Mouse (Mus musculus): Measurements from ENCODE around the gene Kif1b.

The Kif1b gene

GRCm38 (mm10) chr4:149307596-149308490 is at the start of gene Kif1b:
Gene Kif1b (minus strand): TSS chr4:149307693.
- in situ Hi-C loops (cut with MboI, MseI): no loop called here

GRCm38 (mm10) chr4:149354671-149355070 is 47.2 kb upstream of the Kif1b start:
- in situ Hi-C loops (cut with MboI, MseI): no loop called here

- in situ Hi-C loops (cut with MboI, MseI): no loop called here
Measured at GRCm38 (mm10) chr4:149351596-149352150, 44.2 kb upstream of the Kif1b start.

- in situ Hi-C loops (cut with MboI, MseI): no loop called here
Measured at GRCm38 (mm10) chr4:149348963-149349362, 41.5 kb upstream of the Kif1b start.

DNA sequence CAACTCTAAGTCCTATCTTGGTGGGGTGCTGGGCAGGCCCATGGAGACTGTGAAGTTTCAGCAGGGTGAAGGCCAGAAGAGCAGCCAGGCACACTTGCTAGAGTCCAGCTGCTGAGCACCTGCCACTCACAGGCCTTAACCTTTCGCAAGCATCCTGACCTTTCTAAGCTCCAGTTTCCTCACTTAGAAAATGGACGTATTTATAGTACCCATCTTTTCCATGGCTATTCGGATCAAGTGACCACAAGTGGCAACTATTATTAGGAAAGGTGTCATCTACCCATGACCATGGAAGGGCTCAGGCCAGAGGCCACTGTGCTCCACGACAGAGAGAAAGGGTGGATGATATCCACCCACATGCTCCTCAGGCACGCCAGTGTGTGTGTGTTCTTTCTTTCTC is 38.4 kb upstream of the Kif1b start:
- in situ Hi-C loops (cut with MboI, MseI): no loop called here

DNA sequence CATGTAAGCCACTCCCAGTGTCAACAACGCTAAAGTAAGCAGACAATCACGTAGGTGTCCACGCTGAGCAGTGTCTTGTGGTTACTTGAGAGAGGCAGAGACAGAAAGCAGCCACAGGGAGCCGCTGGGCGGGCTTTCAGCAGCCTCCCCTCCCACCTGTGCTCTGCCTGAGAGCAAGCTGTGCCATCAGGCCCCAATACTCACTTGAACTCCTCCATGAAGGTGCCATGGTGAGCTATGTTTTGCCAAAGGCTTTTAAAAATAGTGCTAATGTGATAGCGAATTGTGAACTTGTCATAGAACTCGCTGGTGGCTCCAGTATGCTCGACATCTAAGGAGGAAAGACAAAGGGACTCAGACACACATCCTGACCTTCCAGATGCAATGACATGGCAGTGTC is 36.8 kb upstream of the Kif1b start:
- in situ Hi-C loops (cut with MboI, MseI): no loop called here

GRCm38 (mm10) chr4:149340680-149341079 is 33.2 kb upstream of the Kif1b start:
- in situ Hi-C loops (cut with MboI, MseI): no loop called here

GRCm38 (mm10) chr4:149339426-149340214 is 32.1 kb upstream of the Kif1b start:
- in situ Hi-C loops (cut with MboI, MseI): no loop called here

DNA sequence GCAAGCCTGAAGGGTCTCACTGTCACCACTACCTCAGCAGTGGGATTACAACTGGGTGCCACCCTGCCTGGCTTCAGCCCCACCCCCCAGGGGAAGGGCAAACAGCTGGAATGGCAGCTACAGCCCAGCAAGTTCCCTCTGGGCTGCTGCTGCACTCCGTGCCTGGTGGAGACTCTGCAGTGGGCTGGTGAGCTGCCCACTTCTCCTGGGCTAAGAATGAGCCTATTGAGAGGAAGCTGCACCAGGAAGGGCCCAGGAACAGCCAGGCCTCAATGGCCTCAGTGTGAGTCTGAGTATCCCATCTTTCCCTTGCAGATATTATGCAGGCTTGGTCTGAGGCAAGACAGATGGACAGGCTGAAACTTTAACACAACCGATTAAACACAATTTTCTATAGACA is 30.6 kb upstream of the Kif1b start:
- in situ Hi-C loops (cut with MboI, MseI): no loop called here

DNA sequence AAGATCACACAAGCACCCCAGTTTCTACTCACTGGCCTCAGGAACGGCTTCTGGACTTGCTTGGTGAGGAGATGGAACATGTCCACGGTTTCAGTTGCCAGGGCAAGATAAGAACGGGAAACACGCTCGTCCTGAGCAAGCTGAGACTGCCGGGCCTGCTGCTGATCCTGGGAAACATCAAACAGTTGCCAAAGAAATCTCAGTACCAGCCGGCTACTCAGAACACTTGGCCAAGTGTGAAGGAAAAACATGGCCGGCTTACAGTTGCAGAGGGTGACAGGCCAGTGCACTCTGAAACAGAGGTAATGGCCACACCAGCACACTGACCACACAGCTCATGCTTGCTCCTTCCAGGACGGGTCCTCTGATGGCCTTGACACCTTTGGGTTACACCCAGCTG is 29.9 kb upstream of the Kif1b start:
- in situ Hi-C loops (cut with MboI, MseI): no loop called here

GRCm38 (mm10) chr4:149336302-149336701 is 28.8 kb upstream of the Kif1b start:
- in situ Hi-C loops (cut with MboI, MseI): no loop called here

GRCm38 (mm10) chr4:149334881-149335280 is 27.4 kb upstream of the Kif1b start:
- in situ Hi-C loops (cut with MboI, MseI): no loop called here

GRCm38 (mm10) chr4:149332726-149333125 is 25.2 kb upstream of the Kif1b start:
- in situ Hi-C loops (cut with MboI, MseI): no loop called here

- in situ Hi-C loops (cut with MboI, MseI): no loop called here
Measured at GRCm38 (mm10) chr4:149330495-149330894, 23.0 kb upstream of the Kif1b start.

- in situ Hi-C loops (cut with MboI, MseI): no loop called here
Measured at GRCm38 (mm10) chr4:149328735-149329134, 21.2 kb upstream of the Kif1b start.

DNA sequence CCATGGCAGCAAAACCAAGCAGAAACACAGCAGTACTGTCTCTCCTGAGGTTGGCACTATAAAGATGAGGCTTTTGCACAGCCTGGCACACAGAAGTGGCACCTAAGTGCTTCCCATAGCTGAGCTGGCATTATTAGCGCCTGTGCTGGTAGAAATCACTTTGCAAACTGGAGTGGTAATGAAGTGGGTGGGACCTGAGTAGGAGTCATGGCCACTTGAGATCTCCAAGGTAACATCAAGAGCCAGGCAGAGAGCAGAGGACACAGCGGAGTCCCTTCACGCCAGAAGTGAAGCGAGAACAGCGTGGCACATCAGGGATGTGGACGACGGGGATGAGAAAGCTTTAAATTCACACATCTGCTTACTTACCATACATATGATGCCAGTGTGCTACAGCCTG is 19.8 kb upstream of the Kif1b start:
- in situ Hi-C loops (cut with MboI, MseI): no loop called here

DNA sequence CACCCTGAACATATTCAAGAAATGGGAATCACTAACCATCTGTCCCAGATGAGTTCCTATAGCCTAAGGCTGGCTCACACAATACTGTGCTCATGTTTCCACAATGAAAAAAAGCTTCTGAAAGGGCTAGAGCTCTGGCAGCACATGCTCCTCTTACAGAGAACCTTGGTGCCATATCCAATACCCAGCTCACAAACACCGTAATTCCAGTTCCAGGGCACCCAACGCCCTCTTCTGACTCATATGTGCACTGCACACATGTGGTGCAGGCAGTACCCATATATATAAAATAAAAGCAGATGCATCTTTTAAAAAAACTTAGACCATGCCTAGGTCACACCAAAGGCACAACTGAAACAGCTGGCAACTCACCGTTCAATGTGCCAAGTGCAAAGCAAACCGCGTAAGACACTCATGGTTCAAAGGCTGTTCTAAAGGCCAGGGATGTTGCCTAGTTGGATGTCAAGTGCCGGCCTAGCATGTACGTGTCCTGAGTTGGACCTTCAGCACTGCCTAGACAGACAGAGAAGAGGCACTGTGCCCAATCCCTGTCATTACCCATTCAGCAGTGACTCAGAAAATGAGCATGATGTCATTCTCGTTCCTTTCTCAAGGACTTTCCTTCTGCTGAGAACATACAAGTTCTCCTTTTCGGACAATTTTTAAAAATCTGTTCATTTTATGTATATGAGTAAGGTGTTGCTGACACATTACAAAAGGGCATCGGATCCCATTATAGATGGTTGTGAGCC is 18.1 kb upstream of the Kif1b start:
- in situ Hi-C loops (cut with MboI, MseI): no loop called here

DNA sequence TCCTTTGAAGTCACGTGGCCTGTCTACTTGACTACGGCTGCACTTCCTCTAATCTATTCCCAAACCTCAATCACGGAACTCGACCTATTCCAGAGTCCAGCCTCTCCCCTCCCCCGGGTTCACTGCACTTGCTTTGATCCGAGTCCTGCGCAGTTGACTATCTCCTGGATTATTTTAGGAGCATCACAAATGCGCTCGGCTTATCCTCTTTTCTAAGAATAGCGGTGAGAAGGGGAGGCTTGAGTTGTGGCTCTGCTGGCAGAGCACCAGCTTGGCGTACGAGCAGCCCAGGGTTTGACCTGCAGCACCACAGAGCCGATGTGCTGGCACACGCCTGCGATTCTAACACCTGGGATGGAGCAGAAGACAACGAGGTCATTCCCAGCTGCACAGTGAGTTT is 16.2 kb upstream of the Kif1b start:
- in situ Hi-C loops (cut with MboI, MseI): no loop called here

GRCm38 (mm10) chr4:149322718-149323117 is 15.2 kb upstream of the Kif1b start:
- in situ Hi-C loops (cut with MboI, MseI): no loop called here

DNA sequence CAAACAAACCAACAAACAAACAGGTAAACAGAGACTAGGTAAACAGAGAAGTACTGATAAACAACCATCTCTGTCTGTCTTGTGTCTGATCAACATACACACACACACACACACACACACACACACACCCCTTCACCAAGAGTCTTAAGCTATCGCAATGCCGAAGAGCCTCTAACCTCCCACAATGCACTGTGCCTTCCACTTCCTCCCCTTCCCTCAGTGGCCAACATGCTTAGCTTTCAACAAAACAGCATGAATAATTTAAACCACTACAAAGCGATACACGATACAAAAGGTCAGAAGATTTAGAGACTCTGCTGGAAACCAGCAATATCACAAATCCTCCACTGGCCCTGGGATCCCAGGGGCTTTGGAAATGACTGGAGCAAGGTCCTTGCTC is 14.8 kb upstream of the Kif1b start:
- in situ Hi-C loops (cut with MboI, MseI): no loop called here

GRCm38 (mm10) chr4:149319088-149319487 is 11.6 kb upstream of the Kif1b start:
- in situ Hi-C loops (cut with MboI, MseI): no loop called here

DNA sequence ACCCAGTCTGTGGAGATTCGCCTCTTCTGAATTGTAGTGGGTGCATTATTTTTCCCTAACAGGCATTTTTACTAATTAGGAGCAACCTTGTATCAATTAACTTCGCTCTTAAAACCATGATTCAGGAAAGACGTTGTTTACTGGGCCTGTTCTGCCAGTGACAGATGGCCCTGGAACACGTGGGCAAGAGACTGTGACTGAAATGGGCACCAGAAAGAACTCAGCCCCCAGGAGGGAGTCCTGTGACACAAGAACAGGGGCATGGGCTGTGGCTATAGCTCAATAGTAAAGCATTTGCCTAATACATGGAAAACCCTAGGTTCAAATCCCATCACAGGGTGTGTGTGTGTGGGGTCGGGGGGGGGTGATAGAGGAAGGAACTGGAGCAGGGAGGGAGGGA is 9.9 kb upstream of the Kif1b start:
- in situ Hi-C loops (cut with MboI, MseI): no loop called here

All from regulatory T cell (primary cell).